Mouse (Mus musculus): ENCODE data around the gene D130052B06Rik. TPM values are rescaled to one million over a fixed set of nuclear protein-coding genes. Genes with fewer than 3 reads are reported as not detected.

D130052B06Rik gene
- polyA plus RNA-seq, 1 experiment from 2014 or later = not detected

Other genes starting within 250 kb of the D130052B06Rik start
- gene Ranbp17, start 85.6 kb upstream of the D130052B06Rik start, polyA plus RNA-seq (2014; fragmentation: Nextera tagmentation; extraction: Ambion mirVana) = 12.3 and 14.8 TPM in 2 replicates
- gene Gabrp, start 20.3 kb upstream of the D130052B06Rik start, polyA plus RNA-seq (2014; fragmentation: Nextera tagmentation; extraction: Ambion mirVana) = 2.1 and 2.7 TPM in 2 replicates

Data from midbrain, embryonic 11.5 days (tissue).